Mouse (Mus musculus) olfactory bulb, adult 2 months (tissue): ENCODE data around the gene Cdiptos.

Experiments used
- CTCF ChIP-seq: fragments of 200-500 bp; IDR thresholded peaks from 2 replicates; pipeline ENCODE4 v1.5.1; 2012; ENCODE audit warnings: low read depth, mild to moderate bottlenecking, low read length, moderate library complexity; ENCODE audit not compliant: insufficient read depth
- POLR2A ChIP-seq: fragments of 200-500 bp; IDR thresholded peaks from 2 replicates; pipeline ENCODE4 v1.6.1; 2012; ENCODE audit warnings: mild to moderate bottlenecking, low read depth, low read length, moderate library complexity; ENCODE audit not compliant: insufficient read depth

- TF ChIP-seq CTCF (no peak), POLR2A (no peak)
These were observed 28.4 kb upstream of the Cdiptos start for GRCm38 (mm10) chr7:127004122-127004875.
